Mouse (Mus musculus): Measurements from ENCODE around the gene Galk1.

Gene Galk1

GRCm38 (mm10) chr11:116012262-116012947 lies at the start of gene Galk1:
Gene Galk1, minus strand, starts transcription at chr11:116012719.
- peak; percentile 62 for DNase-seq

GRCm38 (mm10) chr11:116061641-116062415 lies 49.3 kb upstream of the Galk1 start:
- DNase-seq = peak; percentile 81

- peak; percentile 56 for DNase-seq
Observed at GRCm38 (mm10) chr11:116060596-116060995, 48.1 kb upstream of the Galk1 start.

GRCm38 (mm10) chr11:116059691-116060025 lies 47.1 kb upstream of the Galk1 start:
- DNase-seq = no peak

- DNase-seq = no peak
Observed at GRCm38 (mm10) chr11:116058868-116059690, 46.6 kb upstream of the Galk1 start.

GRCm38 (mm10) chr11:116058022-116058614 lies 45.6 kb upstream of the Galk1 start:
- DNase-seq = peak; percentile 57

- no peak for DNase-seq
Observed at GRCm38 (mm10) chr11:116057237-116057881, 44.8 kb upstream of the Galk1 start.

- DNase-seq = no peak
Observed at GRCm38 (mm10) chr11:116055873-116056272, 43.4 kb upstream of the Galk1 start.

GRCm38 (mm10) chr11:116053510-116054229 lies 41.2 kb upstream of the Galk1 start:
- DNase-seq = no peak

- no peak for DNase-seq
Observed at GRCm38 (mm10) chr11:116050196-116050595, 37.7 kb upstream of the Galk1 start.

- DNase-seq = no peak
Observed at GRCm38 (mm10) chr11:116049610-116050009, 37.1 kb upstream of the Galk1 start.

GRCm38 (mm10) chr11:116045173-116045572 lies 32.7 kb upstream of the Galk1 start:
- DNase-seq = no peak

- no peak for DNase-seq
Observed at GRCm38 (mm10) chr11:116043286-116043685, 30.8 kb upstream of the Galk1 start.

- no peak for DNase-seq
Observed at GRCm38 (mm10) chr11:116042372-116043138, 30.0 kb upstream of the Galk1 start.

- no peak for DNase-seq
Observed at GRCm38 (mm10) chr11:116041833-116042232, 29.3 kb upstream of the Galk1 start.

GRCm38 (mm10) chr11:116040593-116040992 lies 28.1 kb upstream of the Galk1 start:
- no peak for DNase-seq

GRCm38 (mm10) chr11:116037826-116038225 lies 25.3 kb upstream of the Galk1 start:
- no peak for DNase-seq

GRCm38 (mm10) chr11:116036671-116037070 lies 24.2 kb upstream of the Galk1 start:
- no peak for DNase-seq

GRCm38 (mm10) chr11:116034584-116034983 lies 22.1 kb upstream of the Galk1 start:
- no peak for DNase-seq

GRCm38 (mm10) chr11:116030898-116031845 lies 18.7 kb upstream of the Galk1 start:
- no peak for DNase-seq

Data from cerebellum, adult 8-10 months (tissue).